Mouse (Mus musculus): Measurements from ENCODE around the gene Atf4. TPM values are rescaled to one million over a fixed set of nuclear protein-coding genes. Genes with fewer than 3 reads are reported as not detected.

Atf4 gene
- total RNA-seq, 2 experiments from 2014 or later, result 86.3 to 148 TPM

GRCm38 (mm10) chr15:80248135-80248534, 6.8 kb upstream of the Atf4 start:
- ATAC-seq (replicated peaks; ENCODE audit: low FRiP score, poor library complexity, severe bottlenecking), result no peak

- ATAC-seq (replicated peaks; ENCODE audit: low FRiP score, poor library complexity, severe bottlenecking), result no peak
These were observed 6.4 kb upstream of the Atf4 start for GRCm38 (mm10) chr15:80248596-80248995.

GRCm38 (mm10) chr15:80249672-80250071, 5.3 kb upstream of the Atf4 start:
- ATAC-seq (replicated peaks; ENCODE audit: low FRiP score, poor library complexity, severe bottlenecking), result no peak

GRCm38 (mm10) chr15:80250586-80250985, 4.4 kb upstream of the Atf4 start:
- peak; percentile 32 for ATAC-seq (replicated peaks; ENCODE audit: low FRiP score, poor library complexity, severe bottlenecking)

- no peak for ATAC-seq (replicated peaks; ENCODE audit: low FRiP score, poor library complexity, severe bottlenecking)
These were observed 1.5 kb upstream of the Atf4 start for GRCm38 (mm10) chr15:80253530-80253929.

- no peak for ATAC-seq (replicated peaks; ENCODE audit: low FRiP score, poor library complexity, severe bottlenecking)
These were observed 777 bp upstream of the Atf4 start for GRCm38 (mm10) chr15:80254207-80254606.

- peak; percentile 34 for ATAC-seq (replicated peaks; ENCODE audit: low FRiP score, poor library complexity, severe bottlenecking)
These were observed 700 bp downstream of the Atf4 start for GRCm38 (mm10) chr15:80255646-80256121.

- no peak for ATAC-seq (replicated peaks; ENCODE audit: low FRiP score, poor library complexity, severe bottlenecking)
These were observed 1.3 kb downstream of the Atf4 start for GRCm38 (mm10) chr15:80256242-80256641.

- ATAC-seq (replicated peaks; ENCODE audit: low FRiP score, poor library complexity, severe bottlenecking), result no peak
These were observed 1.9 kb downstream of the Atf4 start for GRCm38 (mm10) chr15:80256656-80257601.

GRCm38 (mm10) chr15:80257602-80258239, 2.7 kb downstream of the Atf4 start:
- no peak for ATAC-seq (replicated peaks; ENCODE audit: low FRiP score, poor library complexity, severe bottlenecking)

GRCm38 (mm10) chr15:80258240-80259170, 3.5 kb downstream of the Atf4 start:
- ATAC-seq (replicated peaks; ENCODE audit: low FRiP score, poor library complexity, severe bottlenecking), result peak; percentile 59

- no peak for ATAC-seq (replicated peaks; ENCODE audit: low FRiP score, poor library complexity, severe bottlenecking)
These were observed 4.5 kb downstream of the Atf4 start for GRCm38 (mm10) chr15:80259406-80260045.

- 0 out of 2 replicates have a peak, but pooled peaks have one; percentile 40 for ATAC-seq (replicated peaks; ENCODE audit: low FRiP score, poor library complexity, severe bottlenecking)
These were observed 5.7 kb downstream of the Atf4 start for GRCm38 (mm10) chr15:80260677-80261076.

- no peak for ATAC-seq (replicated peaks; ENCODE audit: low FRiP score, poor library complexity, severe bottlenecking)
These were observed 6.1 kb downstream of the Atf4 start for GRCm38 (mm10) chr15:80261100-80261499.

GRCm38 (mm10) chr15:80263610-80264575, 8.9 kb downstream of the Atf4 start, which contains the start of gene Rps19bp1:
TSS of gene Rps19bp1 (minus strand) at chr15:80264315.
- peak; percentile 95 for ATAC-seq (replicated peaks; ENCODE audit: low FRiP score, poor library complexity, severe bottlenecking)

GRCm38 (mm10) chr15:80266281-80266680, 11.3 kb downstream of the Atf4 start:
- no peak for ATAC-seq (replicated peaks; ENCODE audit: low FRiP score, poor library complexity, severe bottlenecking)

GRCm38 (mm10) chr15:80271858-80272396, 16.9 kb downstream of the Atf4 start:
- no peak for ATAC-seq (replicated peaks; ENCODE audit: low FRiP score, poor library complexity, severe bottlenecking)

- ATAC-seq (replicated peaks; ENCODE audit: low FRiP score, poor library complexity, severe bottlenecking), result no peak
These were observed 22.1 kb downstream of the Atf4 start for GRCm38 (mm10) chr15:80277107-80277506.

Measured in erythroblast, adult 5-6 weeks (primary cell).